Mouse (Mus musculus) intestine, postnatal 0 days (tissue): Measurements from ENCODE around the gene Trdmt1. TPM values are rescaled to one million over a fixed set of nuclear protein-coding genes. Genes with fewer than 3 reads are reported as not detected.
A peak's percentile ranks its signal among the peaks of the same experiment; 100 is the strongest.

Experiments
- ATAC-seq: fragments of 200-750 bp; cut with Nextera tagmentation; 2 replicates; pipeline ENCODE4 v1.8.0; 2017; ENCODE audit warnings: mild to moderate bottlenecking, moderate TSS enrichment, moderate library complexity
- H3K27ac ChIP-seq: fragments of 300-500 bp; sonication (generic); 2 replicates; pipeline ENCODE4 v1.5.1; 2014; ENCODE audit warnings: mild to moderate bottlenecking, low read depth, low read length, moderate library complexity
- H3K27me3 ChIP-seq: fragments of 300-500 bp; sonication (generic); replicated peaks from 2 replicates; pipeline ENCODE4 v1.6.1; 2014; ENCODE audit warnings: low read length, mixed read lengths; ENCODE audit not compliant: control insufficient read depth, insufficient read depth
- H3K36me3 ChIP-seq: fragments of 300-500 bp; sonication (generic); 2 replicates; pipeline ENCODE4 v1.6.1; 2014; ENCODE audit warnings: mild to moderate bottlenecking, moderate library complexity; ENCODE audit not compliant: control insufficient read depth, insufficient read depth
- H3K4me1 ChIP-seq: fragments of 300-500 bp; sonication (generic); replicated peaks from 2 replicates; pipeline ENCODE4 v1.6.1; 2014; ENCODE audit warnings: antibody characterized with exemption, low read length, mixed read lengths; ENCODE audit not compliant: control insufficient read depth, insufficient read depth
- H3K4me2 ChIP-seq: fragments of 300-500 bp; sonication (generic); replicated peaks from 2 replicates; pipeline ENCODE4 v1.6.1; 2014; ENCODE audit warnings: low read depth, mild to moderate bottlenecking, moderate library complexity
- H3K4me3 ChIP-seq: fragments of 300-500 bp; sonication (generic); 2 replicates; pipeline ENCODE4 v1.5.1; 2014; ENCODE audit warnings: low read depth, low read length
- H3K9ac ChIP-seq: fragments of 300-500 bp; sonication (generic); 2 replicates; pipeline ENCODE4 v1.6.1; 2014; ENCODE audit warnings: mild to moderate bottlenecking, low read depth, low read length
- H3K9me3 ChIP-seq: fragments of 300-500 bp; sonication (generic); 2 replicates; pipeline ENCODE4 v1.6.1; 2016; ENCODE audit warnings: mixed run types; ENCODE audit not compliant: control insufficient read depth
- CTCF ChIP-seq: sonication (generic); IDR thresholded peaks from 2 replicates; pipeline ENCODE4 v1.5.1; 2016; ENCODE audit warnings: low read depth, mild to moderate bottlenecking, control low read depth, antibody characterized with exemption, moderate library complexity
- WGBS: fragments of 180-500 bp; shearing (Covaris S2); extraction: QIAGEN DNeasy Blood & Tissue Kit; methylation state at CpG from one replicate; pipeline ENCODE4 v1.1.7; 2014; 5-methylcytosine and 5-hydroxymethylcytosine counted together
- polyA plus RNA-seq: library from polyadenylated mRNA; unstranded; fragments of >200 nt; fragmentation: Nextera tagmentation; extraction: Ambion mirVana; gene quantifications from 2 replicates; pipeline ENCODE4 v1.2.1, GENCODE M21; 2015

Trdmt1 gene
- polyA plus RNA-seq, 1 experiment from 2014 or later, result 6.8 TPM

DNA sequence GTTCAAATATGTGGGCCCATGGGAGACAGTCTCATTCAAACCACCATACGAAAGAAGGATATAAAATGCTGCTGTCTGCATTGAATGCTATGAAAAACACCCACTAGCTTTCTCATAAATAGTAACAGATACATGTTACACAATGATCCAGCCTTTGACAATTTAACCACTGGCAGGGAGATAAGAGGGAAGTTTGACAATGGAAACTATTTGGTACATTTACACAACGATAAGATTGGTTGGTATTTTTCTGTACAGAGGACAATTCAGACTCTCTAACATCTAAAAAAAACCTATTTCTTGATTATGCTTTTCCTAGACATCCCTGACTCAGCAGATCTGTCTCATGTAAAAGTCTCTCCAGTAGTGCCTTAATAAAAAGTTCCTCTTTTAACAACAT, 48.4 kb downstream of the Trdmt1 start:
- no peak overlapping the region for H3K4me2 ChIP-seq
- peaks cover 3% of the 10 kb centered on the region; the same call in 1 of the 2 replicates for H3K4me1 ChIP-seq
- no peak overlapping the region for H3K9ac ChIP-seq
- H3K9me3 ChIP-seq, result no peaks in the 10 kb centered on the region
- H3K36me3 ChIP-seq, result no peaks in the 10 kb centered on the region
- no peak overlapping the region for H3K4me3 ChIP-seq
- no peaks in the 10 kb centered on the region for H3K27me3 ChIP-seq
- ATAC-seq, result no peak
- WGBS, result 45% methylated on average over 2 of the region's 2 CpGs
- peak overlapping the region; percentile 28 for H3K27ac ChIP-seq
- TF ChIP-seq CTCF, result no peak

- no peak for TF ChIP-seq CTCF
- Histone ChIP-seq H3K9ac (no peak overlapping the region), H3K4me3 (no peak overlapping the region), H3K4me1 (peaks cover 3% of the 10 kb centered on the region; the same call in 1 of the 2 replicates), H3K27ac (peak overlapping the region; percentile 37; the same call in 1 of the 2 replicates), H3K36me3 (no peaks in the 10 kb centered on the region), H3K27me3 (no peaks in the 10 kb centered on the region), H3K9me3 (no peaks in the 10 kb centered on the region), H3K4me2 (peak overlapping the region; percentile 40)
- WGBS, result 54% methylated on average over 4 of the region's 4 CpGs
- ATAC-seq, result peak; percentile 58
Measured at GRCm38 (mm10) chr2:13492927-13493326, 51.5 kb downstream of the Trdmt1 start.

DNA sequence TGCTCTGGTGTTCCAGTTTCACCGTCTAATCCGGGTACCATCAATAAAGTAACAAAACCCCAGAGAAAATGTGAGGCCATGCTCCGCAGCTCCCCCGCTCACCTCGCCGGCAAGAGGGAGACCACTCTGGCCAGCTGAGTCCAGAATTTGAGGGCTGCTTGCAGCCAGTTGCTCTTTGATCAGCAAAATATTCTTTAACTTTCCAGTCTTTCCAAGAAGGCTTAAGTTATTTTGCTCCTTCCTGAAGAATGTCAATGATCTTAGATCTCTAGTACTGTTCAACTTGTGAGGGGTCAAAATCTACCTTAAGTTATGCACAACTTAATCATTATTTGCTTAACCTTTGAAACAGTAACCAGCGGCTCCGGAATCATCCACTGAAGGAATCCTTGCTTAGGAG, 52.7 kb downstream of the Trdmt1 start, which contains the start of gene Cubn:
Cubn (minus strand) TSS at position 80 of the 400 bp plus-strand sequence.
- no peak for TF ChIP-seq CTCF
- Histone ChIP-seq H3K27ac (peak within 1 kb of the TSS; percentile 15), H3K4me2 (peak within 1 kb of the TSS; percentile 59), H3K4me3 (peak within 1 kb of the TSS; percentile 23), H3K36me3 (no peaks in the 10 kb centered on the region), H3K9ac (peak within 1 kb of the TSS; percentile 31; the same call in 1 of the 2 replicates), H3K4me1 (peaks cover 3% of the 10 kb centered on the region; the same call in 1 of the 2 replicates), H3K9me3 (no peaks in the 10 kb centered on the region), H3K27me3 (no peaks in the 10 kb centered on the region)
- WGBS, result 32% methylated on average over 8 of the region's 8 CpGs
- ATAC-seq, result 0 out of 2 replicates have a peak, but pooled peaks have one; percentile 39

- ATAC-seq, result no peak
- Histone ChIP-seq H3K9me3 (no peaks in the 10 kb centered on the region), H3K27me3 (no peaks in the 10 kb centered on the region), H3K4me2 (peak overlapping the region; percentile 59), H3K9ac (peak overlapping the region; percentile 31; the same call in 1 of the 2 replicates), H3K4me1 (no peaks in the 10 kb centered on the region), H3K36me3 (peaks cover 6% of the 10 kb centered on the region; the same call in 1 of the 2 replicates), H3K27ac (peak overlapping the region; percentile 15), H3K4me3 (peak overlapping the region; percentile 23)
- TF ChIP-seq CTCF, result no peak
- WGBS, result 59% methylated on average over 2 of the region's 2 CpGs
Measured at GRCm38 (mm10) chr2:13490480-13490879, 54.0 kb downstream of the Trdmt1 start.

GRCm38 (mm10) chr2:13486470-13486869, 58.0 kb downstream of the Trdmt1 start:
- no peaks in the 10 kb centered on the region for H3K4me1 ChIP-seq
- no peak overlapping the region for H3K4me2 ChIP-seq
- peaks cover 6% of the 10 kb centered on the region; the same call in 1 of the 2 replicates for H3K36me3 ChIP-seq
- H3K9me3 ChIP-seq, result no peaks in the 10 kb centered on the region
- H3K27ac ChIP-seq, result no peak overlapping the region
- 64% methylated on average over 8 of the region's 8 CpGs for WGBS
- no peak for TF ChIP-seq CTCF
- no peak overlapping the region for H3K4me3 ChIP-seq
- no peak overlapping the region for H3K9ac ChIP-seq
- no peak for ATAC-seq
- H3K27me3 ChIP-seq, result no peaks in the 10 kb centered on the region

- Histone ChIP-seq H3K27me3 (no peaks in the 10 kb centered on the region), H3K4me2 (no peak overlapping the region), H3K9me3 (no peaks in the 10 kb centered on the region), H3K27ac (peak overlapping the region; percentile 50; the same call in 1 of the 2 replicates), H3K36me3 (peaks cover 6% of the 10 kb centered on the region; the same call in 1 of the 2 replicates), H3K9ac (no peak overlapping the region), H3K4me1 (no peaks in the 10 kb centered on the region; the same call in 1 of the 2 replicates), H3K4me3 (no peak overlapping the region)
- no peak for TF ChIP-seq CTCF
- peak; percentile 85 for ATAC-seq
- 46% methylated on average over 3 of the region's 3 CpGs for WGBS
Measured at GRCm38 (mm10) chr2:13484566-13484965, 59.9 kb downstream of the Trdmt1 start.
